Mouse (Mus musculus) cerebellum, adult 9-10 months (tissue): ENCODE results near the gene Tpm1.

Source experiments
- DNase-seq: peaks from one replicate; pipeline ENCODE4 v3.0.0; 2022

Gene Tpm1

GRCm38 (mm10) chr9:66980458-66980857 lies 68.7 kb downstream of the Tpm1 start:
- DNase-seq = peak; percentile 36

- DNase-seq = no peak
These were observed 70.7 kb downstream of the Tpm1 start for GRCm38 (mm10) chr9:66978468-66978867.

- no peak for DNase-seq
These were observed 71.2 kb downstream of the Tpm1 start for GRCm38 (mm10) chr9:66977982-66978381.

- DNase-seq = no peak
These were observed 72.1 kb downstream of the Tpm1 start for GRCm38 (mm10) chr9:66977121-66977520.

- DNase-seq = peak; percentile 95
These were observed 74.0 kb downstream of the Tpm1 start, which contains the start of gene Lactb for GRCm38 (mm10) chr9:66975239-66975645. Gene Lactb (minus strand): TSS chr9:66975484.

GRCm38 (mm10) chr9:66974721-66975225 lies 74.4 kb downstream of the Tpm1 start:
- peak; percentile 71 for DNase-seq
